Comparison of ENCODE assay signal across 18 mouse cellular contexts in genomic region chr6:140239356-140239755, GRCm38 (mm10).
DNase-seq lines count a peak whose midpoint lies in the region; ATAC-seq and TF ChIP-seq lines count a peak whose summit lies in the region.
"Had no signal": no experiment of that assay in that cellular context is flagged by ENCODE, and none has a peak within 500 bp of the region (broad histone marks: within the 10 kb centered on the region; RNA-seq: fewer than 3 reads in every experiment).

No protein-coding gene starts in this region.

- peak; percentile 38; the same call in 1 of the 2 replicates for ATAC-seq in liver, postnatal 0 days
- no peak for ATAC-seq in liver, embryonic 12.5 days
- ATAC-seq in forebrain, postnatal 0 days: no peak
- ATAC-seq in midbrain, embryonic 11.5 days (ENCODE audit: low FRiP score): no peak
- ATAC-seq: forebrain, embryonic 15.5 days; lung, postnatal 0 days had no signal

- WGBS in liver, postnatal 0 days (ENCODE audit: insufficient replicate concordance): 68% methylated on average over 8 of the region's 8 CpGs
- WGBS in liver, embryonic 12.5 days (ENCODE audit: insufficient replicate concordance): 76% methylated on average over 8 of the region's 8 CpGs
- 92% methylated on average over 8 of the region's 8 CpGs for WGBS in forebrain, postnatal 0 days
- 94% methylated on average over 8 of the region's 8 CpGs for WGBS in midbrain, embryonic 11.5 days

- no peak overlapping the region for H3K9ac ChIP-seq in liver, postnatal 0 days (replicated peaks)
- H3K9ac ChIP-seq in liver, embryonic 12.5 days: no peak overlapping the region
- no peak overlapping the region for H3K9ac ChIP-seq in forebrain, postnatal 0 days
- no peak overlapping the region for H3K9ac ChIP-seq in midbrain, embryonic 11.5 days (ENCODE audit: low read length)
- H3K9ac ChIP-seq: forebrain, embryonic 15.5 days; liver, embryonic 14.5 days had no signal

- H3K27me3 ChIP-seq in liver, postnatal 0 days (ENCODE audit: insufficient read depth, low read length): no peaks in the 10 kb centered on the region
- H3K27me3 ChIP-seq in liver, embryonic 12.5 days (replicated peaks): no peaks in the 10 kb centered on the region
- H3K27me3 ChIP-seq in forebrain, postnatal 0 days (ENCODE audit: insufficient read depth, low read length): no peaks in the 10 kb centered on the region
- no peaks in the 10 kb centered on the region for H3K27me3 ChIP-seq in midbrain, embryonic 11.5 days (ENCODE audit: control insufficient read depth, insufficient read depth, low read length)
- H3K27me3 ChIP-seq: forebrain, embryonic 15.5 days had no signal

- DNase-seq in liver, postnatal 0 days: no peak
- peak; percentile 71 to 83 for DNase-seq in kidney, adult 8-10 months
- DNase-seq in kidney, postnatal 10 days: peak; percentile 48
- DNase-seq in layer of hippocampus, adult 9-10 months (ENCODE audit: low spot score): no peak
- no peak for DNase-seq in forebrain, postnatal 0 days
- no peak for DNase-seq in midbrain, embryonic 11.5 days (ENCODE audit: low spot score, missing footprints)
- DNase-seq: adrenal gland, adult 2 months; cerebellum, adult 9-11 months; embryo, embryonic 11 days; gastrocnemius, postnatal 25 days; layer of hippocampus, adult 9-11 months; midbrain, embryonic 14.5 days; right cerebral cortex, postnatal 4 days had no signal

- no peak overlapping the region for H3K4me2 ChIP-seq in liver, postnatal 0 days (ENCODE audit: low read depth, low read length)
- no peak overlapping the region for H3K4me2 ChIP-seq in liver, embryonic 12.5 days
- no peak overlapping the region for H3K4me2 ChIP-seq in forebrain, postnatal 0 days (ENCODE audit: low read depth)
- no peak overlapping the region for H3K4me2 ChIP-seq in midbrain, embryonic 11.5 days
- H3K4me2 ChIP-seq: forebrain, embryonic 15.5 days had no signal

- 0 out of 2 replicates have a peak, but pooled peaks cover 3% of the 10 kb centered on the region for H3K4me1 ChIP-seq in liver, postnatal 0 days (ENCODE audit: insufficient read depth)
- no peaks in the 10 kb centered on the region for H3K4me1 ChIP-seq in liver, embryonic 12.5 days
- no peaks in the 10 kb centered on the region for H3K4me1 ChIP-seq in forebrain, postnatal 0 days (ENCODE audit: insufficient read depth)
- peaks cover 5% of the 10 kb centered on the region for H3K4me1 ChIP-seq in midbrain, embryonic 11.5 days (ENCODE audit: control insufficient read depth, insufficient read depth, low read length)

- no peaks in the 10 kb centered on the region for H3K9me3 ChIP-seq in liver, postnatal 0 days (ENCODE audit: low read length)
- H3K9me3 ChIP-seq in liver, embryonic 12.5 days (replicated peaks): 0 out of 2 replicates have a peak, but pooled peaks cover 7% of the 10 kb centered on the region
- H3K9me3 ChIP-seq in forebrain, postnatal 0 days (ENCODE audit: low read length): no peaks in the 10 kb centered on the region
- H3K9me3 ChIP-seq in midbrain, embryonic 11.5 days (ENCODE audit: control insufficient read depth, low read length): no peaks in the 10 kb centered on the region
- H3K9me3 ChIP-seq: forebrain, embryonic 15.5 days had no signal

- H3K36me3 ChIP-seq in liver, postnatal 0 days (replicated peaks; ENCODE audit: insufficient read depth, low read length): no peaks in the 10 kb centered on the region
- H3K36me3 ChIP-seq in liver, embryonic 12.5 days: no peaks in the 10 kb centered on the region
- no peaks in the 10 kb centered on the region for H3K36me3 ChIP-seq in forebrain, postnatal 0 days (ENCODE audit: insufficient read depth)
- H3K36me3 ChIP-seq in midbrain, embryonic 11.5 days (ENCODE audit: control insufficient read depth, insufficient read depth, low read length): no peaks in the 10 kb centered on the region
- H3K36me3 ChIP-seq: forebrain, embryonic 15.5 days had no signal

- no peak overlapping the region for H3K4me3 ChIP-seq in liver, postnatal 0 days (ENCODE audit: low read depth, low read length)
- no peak overlapping the region for H3K4me3 ChIP-seq in liver, embryonic 12.5 days
- no peak overlapping the region for H3K4me3 ChIP-seq in forebrain, postnatal 0 days (ENCODE audit: low read depth, low read length)
- no peak overlapping the region for H3K4me3 ChIP-seq in midbrain, embryonic 11.5 days (ENCODE audit: low read depth, low read length)
- H3K4me3 ChIP-seq: forebrain, embryonic 15.5 days; left cerebral cortex, adult 2 months had no signal

- no peak for TF ChIP-seq CTCF in liver, postnatal 0 days (IDR thresholded peaks at IDR 0.05; ENCODE audit: low read depth)
- TF ChIP-seq CTCF in forebrain, postnatal 0 days (IDR thresholded peaks at IDR 0.05; ENCODE audit: low read depth): no peak

- H3K27ac ChIP-seq in liver, postnatal 0 days (ENCODE audit: low read depth): no peak overlapping the region
- H3K27ac ChIP-seq in liver, embryonic 12.5 days: no peak overlapping the region
- no peak overlapping the region for H3K27ac ChIP-seq in forebrain, postnatal 0 days (ENCODE audit: low read depth, low read length)
- H3K27ac ChIP-seq in midbrain, embryonic 11.5 days (ENCODE audit: low read depth, low read length): no peak overlapping the region
- H3K27ac ChIP-seq: forebrain, embryonic 15.5 days; left cerebral cortex, adult 2 months; liver, embryonic 14.5 days had no signal

- no peak for TF ChIP-seq EP300 in liver, postnatal 0 days (IDR thresholded peaks at IDR 0.05; ENCODE audit: low read depth)

Comparison
In these comparisons a context has a peak if more than half of its experiments do, and no peak if none do; other contexts are left out.
1. DNase-seq: peak in kidney, adult 8-10 months (2 of 2) and kidney, postnatal 10 days (single experiment); none in liver, postnatal 0 days (single experiment), layer of hippocampus, adult 9-10 months (single experiment), forebrain, postnatal 0 days (single experiment) and midbrain, embryonic 11.5 days (single experiment).